In the genomic region with DNA sequence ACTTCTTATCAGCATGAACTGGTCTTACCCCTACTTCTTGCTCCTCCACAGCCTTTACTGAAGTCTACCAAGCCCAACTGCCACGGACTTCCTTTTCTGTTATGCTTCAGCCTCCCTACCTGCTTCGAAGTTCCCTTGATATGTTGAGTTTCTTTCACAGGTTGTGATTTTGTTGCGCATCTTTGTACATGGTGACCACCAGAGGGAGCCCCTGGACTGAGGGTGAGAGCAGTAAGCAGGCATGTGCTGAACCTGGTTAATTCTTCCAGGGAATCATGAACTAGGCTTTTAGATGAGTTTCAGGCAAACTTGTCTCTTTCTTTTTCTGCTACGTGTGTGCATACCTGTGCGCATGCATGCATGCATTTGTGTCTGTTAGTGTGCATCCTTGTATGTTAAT, we compare ENCODE assay signal across 8 mouse cellular contexts.
DNase-seq lines count a peak whose midpoint lies in the region; ATAC-seq and TF ChIP-seq lines count a peak whose summit lies in the region.

No protein-coding gene starts in this region.

- H3K4me1 ChIP-seq in kidney, embryonic 16.5 days (ENCODE audit: insufficient read depth, low read length): peaks cover 14% of the 10 kb centered on the region
- H3K4me1 ChIP-seq in limb, embryonic 11.5 days (ENCODE audit: control insufficient read depth, insufficient read depth, low read length): peaks cover 10% of the 10 kb centered on the region

- no peaks in the 10 kb centered on the region for H3K9me3 ChIP-seq in kidney, embryonic 16.5 days (ENCODE audit: low read length)
- no peaks in the 10 kb centered on the region for H3K9me3 ChIP-seq in limb, embryonic 11.5 days (ENCODE audit: control insufficient read depth, low read length)

- ATAC-seq in common myeloid progenitor, adult 5-6 weeks (replicated peaks; ENCODE audit: low read depth, poor library complexity, severe bottlenecking): peak; percentile 65
- peak; percentile 42; the same call in 1 of the 2 replicates for ATAC-seq in kidney, embryonic 16.5 days (ENCODE audit: low FRiP score, low TSS enrichment)
- ATAC-seq in limb, embryonic 11.5 days (ENCODE audit: insufficient number of reproducible peaks, low FRiP score, low TSS enrichment, low read depth): no peak; the same call in 1 of the 2 replicates

- H3K9ac ChIP-seq in kidney, embryonic 16.5 days (replicated peaks; ENCODE audit: low read length): no peak overlapping the region
- no peak overlapping the region for H3K9ac ChIP-seq in limb, embryonic 11.5 days (ENCODE audit: low read length)

- no peaks in the 10 kb centered on the region for H3K36me3 ChIP-seq in C2C12 (ENCODE audit: control insufficient read depth, insufficient read depth)
- no peaks in the 10 kb centered on the region for H3K36me3 ChIP-seq in kidney, embryonic 16.5 days (ENCODE audit: insufficient read depth, low read length)
- no peaks in the 10 kb centered on the region for H3K36me3 ChIP-seq in limb, embryonic 11.5 days (ENCODE audit: control insufficient read depth, insufficient read depth, low read length)

- DNase-seq in ZHBTc4 (ENCODE audit: low read depth, low spot score): peak; percentile 80
- DNase-seq in gastrocnemius, postnatal 14 days: peak; percentile 58
- peak; percentile 84 for DNase-seq in limb, embryonic 11.5 days (ENCODE audit: low spot score)
- DNase-seq in ovary, postnatal 14 days (ENCODE audit: low spot score): peak; percentile 58
- DNase-seq in yolk sac, embryonic 10.5 days (ENCODE audit: low spot score): peak; percentile 40

- H3K27me3 ChIP-seq in C2C12 (ENCODE audit: control insufficient read depth, insufficient read depth, insufficient read length): no peaks in the 10 kb centered on the region
- no peaks in the 10 kb centered on the region for H3K27me3 ChIP-seq in kidney, embryonic 16.5 days (ENCODE audit: insufficient read depth, low read length)
- H3K27me3 ChIP-seq in limb, embryonic 11.5 days (ENCODE audit: control insufficient read depth, insufficient read depth, low read length): no peaks in the 10 kb centered on the region

- no peak overlapping the region for H3K4me2 ChIP-seq in kidney, embryonic 16.5 days (replicated peaks; ENCODE audit: low read depth, low read length)
- no peak overlapping the region for H3K4me2 ChIP-seq in limb, embryonic 11.5 days (ENCODE audit: low read depth, severe bottlenecking)

- TF ChIP-seq CTCF in C2C12 (IDR thresholded peaks at IDR 0.05; ENCODE audit: control insufficient read depth, insufficient read depth, insufficient read length): peak; percentile 79

- H3K4me3 ChIP-seq in C2C12 (ENCODE audit: insufficient read depth, poor library complexity, severe bottlenecking): no peak overlapping the region
- no peak overlapping the region for H3K4me3 ChIP-seq in kidney, embryonic 16.5 days (ENCODE audit: low read length)
- no peak overlapping the region for H3K4me3 ChIP-seq in limb, embryonic 11.5 days (ENCODE audit: low read depth, low read length)

- no peak overlapping the region for H3K27ac ChIP-seq in kidney, embryonic 16.5 days (ENCODE audit: low read length)
- H3K27ac ChIP-seq in limb, embryonic 11.5 days (replicated peaks; ENCODE audit: low read depth, low read length): no peak overlapping the region

- H3K79me2 ChIP-seq in C2C12 (ENCODE audit: control insufficient read depth, insufficient read depth): no peaks in the 10 kb centered on the region

- WGBS in kidney, embryonic 16.5 days: 35% methylated on average over 5 of the region's 5 CpGs
- 47% methylated on average over 5 of the region's 5 CpGs for WGBS in limb, embryonic 11.5 days

- H3ac ChIP-seq in C2C12 (ENCODE audit: control insufficient read depth, insufficient read length, low read depth): no peak overlapping the region

- intact Hi-C loops in gastrocnemius, postnatal 14 days (cut with DNase I; ENCODE audit: low total_unique reads): loop anchor here (10.0 kb wide), 1 partner anchor 1168 kb away; no protein-coding TSS in a partner anchor

- H3K79me3 ChIP-seq in C2C12 (ENCODE audit: low read depth): no peaks in the 10 kb centered on the region

TF ChIP-seq in C2C12, 6 proteins besides CTCF, POLR2A, EP300 and RAD21:
- TF ChIP-seq MAX (IDR thresholded peaks at IDR 0.05): peak; percentile 44
- no peak for TF ChIP-seq CEBPB (IDR thresholded peaks at IDR 0.05; ENCODE audit: low read depth)
TF ChIP-seq in C2C12: peak in this region for 1.
